Mouse (Mus musculus): Measurements from ENCODE around the gene Ildr2. TPM values are rescaled to one million over a fixed set of nuclear protein-coding genes. Genes with fewer than 3 reads are reported as not detected.

The Ildr2 gene
- total and polyA plus RNA-seq, 3 experiments, result not detected

DNA sequence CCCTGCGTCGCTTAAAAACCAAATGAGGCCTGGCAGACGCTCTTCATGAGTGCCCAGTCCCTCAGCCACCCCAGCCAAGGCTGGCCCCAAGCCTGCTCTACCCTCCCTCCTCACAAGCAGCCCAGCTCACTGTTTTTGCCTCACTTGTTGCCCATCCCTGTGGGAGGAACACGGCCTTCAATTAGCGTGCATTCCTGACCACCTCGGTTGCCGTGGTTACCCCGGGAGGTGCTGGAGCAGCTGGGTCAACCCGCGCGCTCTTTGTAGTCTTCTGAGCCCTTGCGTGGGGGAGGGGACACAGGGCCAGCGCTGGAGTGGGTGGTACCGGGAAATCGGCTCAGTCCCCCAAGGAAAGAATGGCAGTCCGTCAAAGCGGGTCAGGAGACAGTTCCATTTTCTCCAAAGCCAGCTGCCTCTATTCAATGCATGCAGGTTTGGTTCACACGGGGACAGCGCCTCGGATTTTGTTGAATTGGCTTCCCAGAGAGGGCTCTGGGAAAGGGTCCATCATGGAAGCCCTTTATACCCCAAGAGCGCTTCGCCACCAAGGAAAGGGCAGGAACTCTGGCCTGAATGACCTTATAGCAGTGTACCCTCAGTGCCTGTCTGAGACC lies 28.8 kb downstream of the Ildr2 start:
- Histone ChIP-seq H3K4me3 (replicated peaks in 1 of 3; ENCODE audit: low read depth in 2 of 3, low read length in 2 of 3, poor library complexity in 1 of 3) (no peak overlapping the region), H3K9ac (ENCODE audit: insufficient read depth, low read depth) (no peak overlapping the region), H3K79me2 (replicated peaks; ENCODE audit: control insufficient read depth, extremely low read depth, insufficient read depth, poor library complexity, severe bottlenecking) (no peaks in the 10 kb centered on the region), H3K27me3 (replicated peaks) (peaks cover 27% of the 10 kb centered on the region), H3K4me1 (ENCODE audit: control insufficient read depth in 1 of 2, insufficient read depth in 2 of 2) (no peaks in the 10 kb centered on the region), H3K9me3 (replicated peaks; ENCODE audit: low read length) (no peaks in the 10 kb centered on the region), H3K4me2 (ENCODE audit: insufficient read depth, low read depth, poor library complexity, severe bottlenecking) (no peak overlapping the region), H3K27ac (ENCODE audit: insufficient read depth, low read depth) (no peak overlapping the region), H3K36me3 (replicated peaks in 1 of 2; ENCODE audit: control insufficient read depth in 1 of 2, insufficient read depth in 1 of 2, low read length in 1 of 2) (no peaks in the 10 kb centered on the region)
- in situ Hi-C loops (cut with MboI; ENCODE audit: low pct_ligation_motif_present, low pct_unique_long_range_greater_than_20kb, low sequenced_read_pairs), result no loop called here
- dilution Hi-C loops (cut with MboI; ENCODE audit: extremely low pct_ligation_motif_present, extremely low pct_unique_long_range_greater_than_20kb, low sequenced_read_pairs), result no loop called here
- no peak for DNase-seq (ENCODE audit: extremely low read depth)
- TF ChIP-seq CHD1 (IDR thresholded peaks at IDR 0.05; ENCODE audit: low read depth, low read length), result no peak
- no peak for TF ChIP-seq NRF1 (IDR thresholded peaks at IDR 0.05; ENCODE audit: low read depth, low read length)
- no peak for TF ChIP-seq MYC (IDR thresholded peaks at IDR 0.05; ENCODE audit: low read depth, low read length)
- no peak for TF ChIP-seq MAZ (IDR thresholded peaks at IDR 0.05; ENCODE audit: low read depth, low read length)
- TF ChIP-seq JUN (IDR thresholded peaks at IDR 0.05; ENCODE audit: insufficient read depth, low read depth, low read length), result no peak
- no peak for TF ChIP-seq ZNF384 (IDR thresholded peaks at IDR 0.05; ENCODE audit: low read depth, low read length)
- TF ChIP-seq SIN3A (IDR thresholded peaks at IDR 0.05; ENCODE audit: low read length), result no peak
- TF ChIP-seq ZKSCAN1 (IDR thresholded peaks at IDR 0.05; ENCODE audit: borderline replicate concordance, low read depth, low read length), result no peak
- TF ChIP-seq KAT2A (IDR thresholded peaks at IDR 0.05; ENCODE audit: insufficient replicate concordance, low read length), result no peak
- TF ChIP-seq E2F4 (IDR thresholded peaks at IDR 0.05; ENCODE audit: insufficient replicate concordance, low read depth, low read length), result no peak
- TF ChIP-seq RCOR1 (conservative IDR thresholded peaks at IDR 0.05; ENCODE audit: low read depth, low read length), result no peak
- no peak for TF ChIP-seq MAX (IDR thresholded peaks at IDR 0.05; ENCODE audit: low read length)

- dilution Hi-C loops (cut with MboI; ENCODE audit: extremely low pct_ligation_motif_present, extremely low pct_unique_long_range_greater_than_20kb, low sequenced_read_pairs) (no loop called here), in situ Hi-C loops (cut with MboI; ENCODE audit: low pct_ligation_motif_present, low pct_unique_long_range_greater_than_20kb, low sequenced_read_pairs) (no loop called here)
- Histone ChIP-seq H3K79me2 (replicated peaks; ENCODE audit: control insufficient read depth, extremely low read depth, insufficient read depth, poor library complexity, severe bottlenecking) (no peaks in the 10 kb centered on the region), H3K4me1 (ENCODE audit: control insufficient read depth in 1 of 2, insufficient read depth in 2 of 2) (no peaks in the 10 kb centered on the region), H3K27me3 (replicated peaks) (peaks cover 26% of the 10 kb centered on the region), H3K9ac (ENCODE audit: insufficient read depth, low read depth) (no peak overlapping the region), H3K9me3 (replicated peaks; ENCODE audit: low read length) (no peaks in the 10 kb centered on the region), H3K36me3 (replicated peaks in 1 of 2; ENCODE audit: control insufficient read depth in 1 of 2, insufficient read depth in 1 of 2, low read length in 1 of 2) (no peaks in the 10 kb centered on the region), H3K27ac (ENCODE audit: insufficient read depth, low read depth) (no peak overlapping the region), H3K4me2 (ENCODE audit: insufficient read depth, low read depth, poor library complexity, severe bottlenecking) (no peak overlapping the region), H3K4me3 (replicated peaks in 1 of 3; ENCODE audit: low read depth in 2 of 3, low read length in 2 of 3, poor library complexity in 1 of 3) (no peak overlapping the region)
- no peak for TF ChIP-seq SIN3A (IDR thresholded peaks at IDR 0.05; ENCODE audit: low read length)
- TF ChIP-seq ZKSCAN1 (IDR thresholded peaks at IDR 0.05; ENCODE audit: borderline replicate concordance, low read depth, low read length), result no peak
- no peak for TF ChIP-seq HCFC1 (IDR thresholded peaks at IDR 0.05; ENCODE audit: low read depth, low read length)
- no peak for TF ChIP-seq USF2 (conservative IDR thresholded peaks at IDR 0.05; ENCODE audit: low read depth, low read length)
- TF ChIP-seq ELF1 (IDR thresholded peaks at IDR 0.05; ENCODE audit: low read depth, low read length), result no peak
- no peak for TF ChIP-seq BHLHE40 (IDR thresholded peaks at IDR 0.05; ENCODE audit: low read depth, low read length)
- TF ChIP-seq ETS1 (conservative IDR thresholded peaks at IDR 0.05; ENCODE audit: low read depth, low read length), result no peak
- no peak for TF ChIP-seq NRF1 (IDR thresholded peaks at IDR 0.05; ENCODE audit: low read depth, low read length)
- no peak for TF ChIP-seq CHD1 (IDR thresholded peaks at IDR 0.05; ENCODE audit: low read depth, low read length)
- no peak for TF ChIP-seq KAT2A (IDR thresholded peaks at IDR 0.05; ENCODE audit: insufficient replicate concordance, low read length)
- no peak for TF ChIP-seq RCOR1 (conservative IDR thresholded peaks at IDR 0.05; ENCODE audit: low read depth, low read length)
- DNase-seq (ENCODE audit: extremely low read depth), result no peak
Measured at GRCm38 (mm10) chr1:166283451-166283850, 29.5 kb downstream of the Ildr2 start.

All from CH12.LX (cell line).